Mouse (Mus musculus) heart, postnatal 0 days (tissue): ENCODE results near the gene Cd8b1. TPM values are rescaled to one million over a fixed set of nuclear protein-coding genes. Genes with fewer than 3 reads are reported as not detected.

Experiments used
- ATAC-seq: fragments of 200-750 bp; cut with Nextera tagmentation; 2 replicates; pipeline ENCODE4 v1.8.0; 2017; ENCODE audit warnings: low read depth, moderate number of reproducible peaks, moderate library complexity; ENCODE audit not compliant: insufficient read depth
- DNase-seq: peaks from one replicate; pipeline ENCODE4 v3.0.0-alpha.2; 2016; ENCODE audit warnings: low spot score
- H3K27ac ChIP-seq: fragments of 300-500 bp; sonication (generic); 2 replicates; pipeline ENCODE4 v1.5.1; 2014; ENCODE audit warnings: low read depth, mild to moderate bottlenecking
- H3K27me3 ChIP-seq: fragments of 300-500 bp; sonication (generic); 2 replicates; pipeline ENCODE4 v1.6.1; 2014; ENCODE audit warnings: low read length, mixed read lengths; ENCODE audit not compliant: control insufficient read depth, insufficient read depth
- H3K36me3 ChIP-seq: fragments of 300-500 bp; sonication (generic); replicated peaks from 2 replicates; pipeline ENCODE4 v1.6.1; 2014; ENCODE audit warnings: low read length, mixed read lengths; ENCODE audit not compliant: control insufficient read depth, insufficient read depth
- H3K4me1 ChIP-seq: fragments of 300-500 bp; sonication (generic); 2 replicates; pipeline ENCODE4 v1.6.1; 2014; ENCODE audit warnings: antibody characterized with exemption; ENCODE audit not compliant: control insufficient read depth, insufficient read depth
- H3K4me2 ChIP-seq: fragments of 300-500 bp; sonication (generic); 2 replicates; pipeline ENCODE4 v1.6.1; 2014; ENCODE audit warnings: low read depth, mild to moderate bottlenecking, low read length, moderate library complexity
- H3K4me3 ChIP-seq: fragments of 300-500 bp; sonication (generic); 2 replicates; pipeline ENCODE4 v1.5.1; 2014; ENCODE audit warnings: low read depth, low read length
- H3K9ac ChIP-seq: fragments of 300-500 bp; sonication (generic); replicated peaks from 2 replicates; pipeline ENCODE4 v1.6.1; 2014; ENCODE audit warnings: low read depth, low read length, mixed read lengths
- H3K9me3 ChIP-seq: fragments of 300-500 bp; sonication (generic); replicated peaks from 2 replicates; pipeline ENCODE4 v1.6.1; 2016; ENCODE audit warnings: low read length; ENCODE audit not compliant: control insufficient read depth
- EP300 ChIP-seq: IDR thresholded peaks from 2 replicates; pipeline ENCODE4 v1.6.1; 2016; ENCODE audit warnings: antibody characterized with exemption, low read depth
- WGBS: fragments of 180-500 bp; shearing (Covaris S2); extraction: QIAGEN DNeasy Blood & Tissue Kit; methylation state at CpG from one replicate; pipeline ENCODE4 v1.1.7; 2014; 5-methylcytosine and 5-hydroxymethylcytosine counted together
- polyA plus RNA-seq: library from polyadenylated mRNA; unstranded; fragments of >200 nt; fragmentation: Nextera tagmentation; extraction: Ambion mirVana; gene quantifications from 2 replicates; pipeline ENCODE4 v1.2.1, GENCODE M21; 2015
- total RNA-seq: library from RNA; depleted of rRNA; stranded (reverse); fragments of >200 nt; gene quantifications from 2 replicates; pipeline ENCODE4 v1.2.3, GENCODE M21; 2014; ENCODE audit warnings: low replicate concordance; rRNA removed

Cd8b1 gene
- total and polyA plus RNA-seq, 2 experiments from 2014 or later, result 0.18 TPM; not detected in 1

DNA sequence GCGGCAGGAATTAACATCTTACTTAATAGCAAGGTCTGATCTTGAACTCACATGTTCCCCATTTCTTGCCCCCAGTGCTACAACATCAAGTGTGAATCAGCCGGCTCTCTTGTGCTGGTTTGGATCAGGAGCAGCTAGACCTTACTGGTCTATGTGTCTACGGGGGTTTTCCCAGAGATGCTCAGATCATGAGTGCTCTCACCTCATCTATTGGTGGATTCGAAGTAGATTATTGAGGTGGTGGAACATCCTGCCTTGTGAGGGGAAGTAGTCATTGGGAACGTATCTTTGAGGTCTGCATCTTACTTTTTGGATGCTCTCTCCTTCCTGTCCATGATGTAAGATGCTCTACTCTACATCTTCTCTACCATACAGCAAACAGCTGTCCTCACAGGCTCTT is 59.1 kb downstream of the Cd8b1 start:
- no peak overlapping the region for H3K4me2 ChIP-seq
- H3K4me3 ChIP-seq, result no peak overlapping the region
- DNase-seq (no peak), ATAC-seq (no peak)
- H3K27me3 ChIP-seq, result no peaks in the 10 kb centered on the region
- H3K36me3 ChIP-seq, result no peaks in the 10 kb centered on the region
- 77% methylated on average over 5 of the region's 5 CpGs for WGBS
- H3K9ac ChIP-seq, result no peak overlapping the region
- TF ChIP-seq EP300, result no peak
- H3K27ac ChIP-seq, result no peak overlapping the region
- H3K9me3 ChIP-seq, result no peaks in the 10 kb centered on the region
- no peaks in the 10 kb centered on the region for H3K4me1 ChIP-seq

Other genes with a start within 250 kb of the Cd8b1 start
- gene Thnsl2, start 178.3 kb upstream of the Cd8b1 start, total RNA-seq, result 3.7 and 11.1 TPM in 2 replicates
- 6.9 and 7.6 TPM in 2 replicates for gene Thnsl2, start 178.3 kb upstream of the Cd8b1 start, polyA plus RNA-seq
- gene Fabp1, start 123.0 kb upstream of the Cd8b1 start, total RNA-seq, result not detected in 2 replicates
- gene Fabp1, start 123.0 kb upstream of the Cd8b1 start, polyA plus RNA-seq, result 0.23 and 0.83 TPM in 2 replicates
- gene Krcc1, start 51.1 kb upstream of the Cd8b1 start, total RNA-seq, result 47.8 and 51.7 TPM in 2 replicates
- gene Krcc1, start 51.1 kb upstream of the Cd8b1 start, polyA plus RNA-seq, result 82.5 and 83.7 TPM in 2 replicates
- gene Smyd1, start 555 bp upstream of the Cd8b1 start, total RNA-seq, result 287 and 316 TPM in 2 replicates
- 106 and 109 TPM in 2 replicates for gene Smyd1, start 555 bp upstream of the Cd8b1 start, polyA plus RNA-seq
- gene Cd8a, start 50.6 kb downstream of the Cd8b1 start, total RNA-seq, result 5.4 TPM in 1 of 2 replicates, not detected in the other
- gene Cd8a, start 50.6 kb downstream of the Cd8b1 start, polyA plus RNA-seq, result 0.04 TPM in 1 of 2 replicates, not detected in the other
- 35.2 and 50.2 TPM in 2 replicates for gene Rmnd5a, start 117.8 kb downstream of the Cd8b1 start, total RNA-seq
- 6.9 and 7.0 TPM in 2 replicates for gene Rmnd5a, start 117.8 kb downstream of the Cd8b1 start, polyA plus RNA-seq
- 17.3 and 33.7 TPM in 2 replicates for gene Rnf103, start 171.1 kb downstream of the Cd8b1 start, total RNA-seq
- gene Rnf103, start 171.1 kb downstream of the Cd8b1 start, polyA plus RNA-seq, result 14.5 and 14.9 TPM in 2 replicates
- gene Chmp3, start 221.0 kb downstream of the Cd8b1 start, total RNA-seq, result 46.1 and 51.7 TPM in 2 replicates
- 62.5 and 63.3 TPM in 2 replicates for gene Chmp3, start 221.0 kb downstream of the Cd8b1 start, polyA plus RNA-seq